Mouse (Mus musculus): ENCODE measurements around the gene Hhipl1.

- no peak for TF ChIP-seq CTCF (IDR thresholded peaks at IDR 0.05; ENCODE audit: extremely low read depth, insufficient read length, insufficient replicate concordance, low read depth, low read length)
- TF ChIP-seq POLR2A (IDR thresholded peaks at IDR 0.05; ENCODE audit: low read depth, low read length), result no peak
Measured at GRCm38 (mm10) chr12:108333895-108334445, 27.9 kb downstream of the Hhipl1 start, which contains the start of gene Cyp46a1.
